Mouse (Mus musculus): ENCODE measurements around the gene Otulin.

- TF ChIP-seq CTCF (IDR thresholded peaks at IDR 0.05; ENCODE audit: borderline replicate concordance, insufficient read depth, low read depth, low read length) = no peak
- no peak for TF ChIP-seq POLR2A (IDR thresholded peaks at IDR 0.05; ENCODE audit: borderline replicate concordance, insufficient read depth, low read length)
Observed at GRCm38 (mm10) chr15:27676211-27676610, 45.7 kb upstream of the Otulin start.

All from cerebellum, adult 2 months (tissue).